Mouse (Mus musculus): Measurements from ENCODE around the gene Spag9.

DNA sequence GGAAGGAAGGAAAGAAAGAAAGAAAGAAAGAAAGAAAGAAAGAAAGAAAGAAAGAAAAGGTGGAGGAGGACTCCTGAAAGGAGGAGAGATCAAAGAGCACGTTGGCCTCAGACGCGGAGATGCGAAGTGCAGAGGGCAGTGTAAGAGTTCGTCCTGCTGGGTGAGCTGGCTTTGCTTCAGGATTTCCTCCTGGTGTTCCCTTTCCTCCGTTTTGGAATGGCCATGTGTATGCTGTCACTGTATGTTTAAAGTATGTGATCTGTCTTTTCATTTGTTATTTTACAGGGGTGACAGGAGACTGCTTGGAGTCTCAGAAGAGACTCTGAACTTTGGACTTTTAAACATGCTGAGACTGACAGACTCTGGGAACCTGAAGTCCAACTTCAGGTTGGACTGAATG lies 34.4 kb upstream of the Spag9 start:
- TF ChIP-seq CTCF (conservative IDR thresholded peaks at IDR 0.05; ENCODE audit: insufficient read depth, insufficient read length, low read depth, low read length) (no peak), POLR2A (IDR thresholded peaks at IDR 0.05; ENCODE audit: low read depth, low read length) (no peak)

Measured in kidney, adult 2 months (tissue).